31 mouse cellular contexts compared by ENCODE assay signal in the genomic region with DNA sequence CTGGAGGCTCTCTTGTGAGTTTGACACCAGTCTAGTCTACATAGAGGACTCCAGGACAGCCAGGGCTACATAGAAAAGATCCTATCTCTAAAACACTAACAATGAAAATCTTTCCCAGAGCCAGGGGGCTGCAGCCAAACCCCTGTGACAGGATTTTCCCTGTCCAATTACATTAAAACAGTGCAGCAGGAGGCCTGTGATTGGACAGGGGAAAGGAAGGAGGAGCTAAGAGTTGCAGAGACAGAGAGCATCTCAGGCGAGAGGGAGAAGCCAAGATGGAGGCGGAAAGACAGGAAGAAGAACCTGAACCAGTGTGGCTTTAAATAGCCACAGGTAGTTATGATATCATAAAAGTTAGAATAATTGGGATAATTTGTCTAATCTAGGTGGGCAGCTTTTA. TPM values are rescaled to one million over a fixed set of nuclear protein-coding genes. Genes with fewer than 3 reads are reported as not detected.
"Had no signal": no experiment of that assay in that cellular context is flagged by ENCODE, and none has a peak within 500 bp of the region (broad histone marks: within the 10 kb centered on the region; RNA-seq: fewer than 3 reads in every experiment).

No protein-coding gene starts in this region.

- H3K4me1 ChIP-seq: hindbrain, embryonic 13.5 days; hindbrain, embryonic 15.5 days; kidney, embryonic 15.5 days; liver, embryonic 12.5 days had no signal

- H3K4me3 ChIP-seq: heart, embryonic 13.5 days; heart, embryonic 15.5 days; hindbrain, embryonic 13.5 days; hindbrain, embryonic 15.5 days; kidney, embryonic 15.5 days; limb, embryonic 13.5 days; limb, embryonic 15.5 days; liver, embryonic 12.5 days had no signal

- ATAC-seq: hindbrain, postnatal 0 days; intestine, embryonic 16.5 days; liver, embryonic 12.5 days had no signal

- DNase-seq: gastrocnemius, postnatal 14 days; gastrocnemius, postnatal 36 days; heart, adult 18-20 months; heart, postnatal 14 days; heart, postnatal 36 days; kidney, adult 11 months; kidney, adult 2 months; kidney, adult 9 months; kidney, postnatal 14 days; kidney, postnatal 36 days; layer of hippocampus, adult 9-11 months; layer of hippocampus, postnatal 36 days; left cerebral cortex, postnatal 4 days had no signal

RNA-seq across cellular contexts. Expression of gene Oas1e, which starts 12.9 kb away (rescaled TPM):
- polyA plus RNA-seq: heart, embryonic 11.5 days; heart, embryonic 13.5 days; heart, postnatal 0 days; hindbrain, embryonic 13.5 days; intestine, embryonic 14.5 days; intestine, embryonic 16.5 days; kidney, adult 2 months; kidney, embryonic 15.5 days; kidney, postnatal 0 days; limb, embryonic 11.5 days; limb, embryonic 13.5 days; limb, embryonic 15.5 days; liver, adult 2 months; liver, embryonic 12.5 days; liver, embryonic 14.5 days had no signal

RNA-seq across cellular contexts. Expression of gene Oas2, which starts 32.8 kb away (rescaled TPM):
- polyA plus RNA-seq: hindbrain, embryonic 11.5 days had no signal
